In the genomic region with DNA sequence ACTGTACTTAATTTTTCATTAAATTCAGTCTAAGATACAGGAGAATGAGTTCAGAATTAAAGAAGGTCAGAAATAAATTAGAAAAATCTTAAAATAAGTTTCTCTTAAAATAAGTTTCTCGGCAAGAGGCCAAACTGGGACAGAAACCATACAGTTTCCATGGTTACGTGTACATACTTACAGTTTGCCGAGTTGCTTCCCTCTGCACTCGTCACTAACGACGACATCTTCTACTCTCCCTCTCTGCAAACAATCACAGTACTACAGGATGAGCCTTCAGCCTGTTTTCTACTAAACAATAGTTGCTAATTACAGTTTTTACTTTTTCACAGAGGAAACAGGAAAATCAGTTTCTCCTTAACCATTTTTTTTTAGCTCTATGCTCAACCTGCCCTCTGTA, we compare ENCODE assay signal across 27 mouse cellular contexts.
"Had no signal": no experiment of that assay in that cellular context is flagged by ENCODE, and none has a peak within 500 bp of the region (broad histone marks: within the 10 kb centered on the region; RNA-seq: fewer than 3 reads in every experiment).

No protein-coding gene starts in this region.

- DNase-seq: gastrocnemius, postnatal 14 days; gastrocnemius, postnatal 36 days; heart, adult 11 months; heart, adult 2 months; heart, postnatal 14 days; heart, postnatal 36 days; kidney, adult 11 months; kidney, adult 2 months; kidney, adult 9 months; kidney, postnatal 14 days; kidney, postnatal 36 days; layer of hippocampus, adult 9-11 months; layer of hippocampus, postnatal 36 days; left cerebral cortex, postnatal 4 days had no signal

- H3K4me2 ChIP-seq: heart, embryonic 11.5 days; heart, embryonic 13.5 days; heart, embryonic 15.5 days; hindbrain, embryonic 13.5 days; hindbrain, embryonic 15.5 days; kidney, embryonic 15.5 days; limb, embryonic 13.5 days; limb, embryonic 15.5 days; liver, embryonic 12.5 days had no signal

- H3K9me3 ChIP-seq: heart, embryonic 13.5 days; heart, embryonic 15.5 days; hindbrain, embryonic 13.5 days; hindbrain, embryonic 15.5 days; kidney, embryonic 15.5 days; limb, embryonic 13.5 days; limb, embryonic 15.5 days; liver, embryonic 12.5 days had no signal

- H3K4me1 ChIP-seq: heart, embryonic 13.5 days; heart, embryonic 15.5 days; hindbrain, embryonic 13.5 days; hindbrain, embryonic 15.5 days; kidney, embryonic 15.5 days; limb, embryonic 13.5 days; limb, embryonic 15.5 days; liver, embryonic 12.5 days had no signal

- H3K4me3 ChIP-seq: heart, adult 2 months; heart, embryonic 13.5 days; heart, embryonic 15.5 days; hindbrain, embryonic 13.5 days; hindbrain, embryonic 15.5 days; kidney, embryonic 15.5 days; limb, embryonic 13.5 days; limb, embryonic 15.5 days; liver, embryonic 12.5 days had no signal

- ATAC-seq: hindbrain, postnatal 0 days; intestine, embryonic 16.5 days; liver, embryonic 12.5 days had no signal

- H3K27ac ChIP-seq: heart, adult 2 months; heart, embryonic 13.5 days; heart, embryonic 15.5 days; hindbrain, embryonic 13.5 days; hindbrain, embryonic 15.5 days; hindbrain, postnatal 0 days; kidney, embryonic 15.5 days; kidney, postnatal 0 days; limb, embryonic 13.5 days; limb, embryonic 15.5 days; liver, embryonic 12.5 days; liver, embryonic 14.5 days had no signal

- H3K27me3 ChIP-seq: heart, embryonic 13.5 days; heart, embryonic 15.5 days; hindbrain, embryonic 13.5 days; hindbrain, embryonic 15.5 days; kidney, embryonic 15.5 days; limb, embryonic 13.5 days; limb, embryonic 15.5 days; liver, embryonic 12.5 days had no signal

- H3K9ac ChIP-seq: heart, embryonic 13.5 days; heart, embryonic 15.5 days; hindbrain, embryonic 13.5 days; hindbrain, embryonic 15.5 days; kidney, embryonic 15.5 days; limb, embryonic 13.5 days; limb, embryonic 15.5 days; liver, embryonic 12.5 days; liver, embryonic 14.5 days had no signal
